Mouse (Mus musculus) thymus, postnatal 25 days (tissue): ENCODE data around the gene Pik3r1.

Experiments used
- DNase-seq: peaks from one replicate; pipeline ENCODE4 v3.0.0; 2022

The Pik3r1 gene

DNA sequence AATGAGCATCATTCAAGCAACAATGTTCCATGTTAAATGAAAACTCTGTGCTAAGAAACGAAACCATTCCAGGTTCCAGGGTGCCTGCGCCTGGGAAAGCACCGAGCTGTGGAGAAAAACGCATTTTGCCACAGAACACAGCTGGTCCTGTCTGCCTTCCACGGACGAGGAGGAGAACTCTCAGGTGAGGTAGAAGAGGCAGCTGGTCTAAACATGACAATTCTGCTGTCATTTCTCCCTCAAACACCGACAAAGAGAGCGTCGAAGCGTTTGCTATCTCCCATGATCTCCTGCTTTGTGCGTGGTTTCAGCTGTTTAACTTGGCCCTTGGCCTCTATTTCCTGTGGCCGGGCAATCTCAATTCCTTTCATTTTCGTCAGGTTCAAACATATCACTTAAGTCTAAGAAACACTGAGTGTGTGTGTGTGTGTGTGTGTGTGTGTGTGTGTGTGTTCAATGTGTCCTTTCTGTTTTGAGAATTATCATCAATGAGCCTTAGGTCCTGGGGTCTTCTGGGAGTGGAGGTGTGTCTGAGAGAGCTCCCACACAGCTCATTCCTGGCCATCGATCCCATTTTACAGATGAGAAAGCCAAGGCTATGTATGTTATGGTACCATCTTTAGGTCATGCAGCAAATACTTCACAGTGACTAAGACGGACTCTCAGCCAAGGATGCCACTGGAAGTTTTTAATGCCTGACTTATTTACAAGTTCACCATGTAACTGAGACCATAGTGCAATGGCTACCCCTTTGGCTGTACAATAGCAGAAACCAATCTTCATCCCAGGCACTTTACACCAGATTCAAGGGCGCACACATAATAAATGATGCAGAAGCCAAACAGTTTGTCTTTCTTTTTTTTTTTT lies 31.3 kb downstream of the Pik3r1 start:
- no peak for DNase-seq

- no peak for DNase-seq
Observed at GRCm38 (mm10) chr13:101735364-101736120, 32.5 kb downstream of the Pik3r1 start.

- no peak for DNase-seq
Observed at GRCm38 (mm10) chr13:101734227-101734626, 33.8 kb downstream of the Pik3r1 start.

GRCm38 (mm10) chr13:101732675-101733074 lies 35.3 kb downstream of the Pik3r1 start:
- DNase-seq = peak; percentile 31

DNA sequence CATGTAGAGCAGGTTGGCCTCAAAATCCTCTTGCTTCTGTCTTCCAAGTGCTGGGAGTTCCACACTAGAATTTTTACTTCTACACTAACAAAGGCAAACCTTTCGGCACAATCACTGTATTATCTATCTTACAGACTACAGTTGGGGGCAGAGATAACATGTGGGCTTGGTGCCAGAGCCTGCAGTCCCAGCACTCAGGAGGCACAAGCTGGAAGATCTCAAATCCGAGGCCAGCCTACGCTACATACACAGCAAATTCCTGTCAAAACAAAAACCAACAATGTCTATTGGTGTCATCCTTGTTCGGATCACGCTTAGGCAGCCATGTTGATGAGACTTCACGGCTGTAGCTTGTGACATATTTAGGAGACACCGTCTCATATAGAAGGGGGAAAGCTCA lies 36.2 kb downstream of the Pik3r1 start:
- DNase-seq = no peak

GRCm38 (mm10) chr13:101730351-101730750 lies 37.7 kb downstream of the Pik3r1 start:
- DNase-seq = no peak

GRCm38 (mm10) chr13:101729248-101730055 lies 38.6 kb downstream of the Pik3r1 start:
- no peak for DNase-seq

DNA sequence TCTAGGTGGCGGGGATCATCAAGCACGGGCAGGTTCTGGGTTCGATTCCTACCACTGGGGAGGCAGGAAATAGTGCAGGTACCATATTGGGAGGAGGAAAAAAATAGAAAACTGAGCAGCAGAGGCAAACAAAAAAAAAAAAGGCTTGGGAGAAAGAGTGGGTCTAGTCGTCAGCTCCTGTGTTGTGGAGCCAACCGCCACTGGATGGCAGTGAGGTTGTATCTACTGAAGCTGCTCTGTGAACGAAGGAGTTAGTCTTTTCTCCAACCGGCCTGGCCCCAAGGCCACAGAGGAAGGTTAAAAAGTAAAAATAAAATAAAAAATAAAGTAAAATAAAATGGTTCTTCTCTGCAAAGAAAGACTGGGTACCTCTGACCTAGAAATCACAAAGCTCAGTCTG lies 39.2 kb downstream of the Pik3r1 start:
- DNase-seq = peak; percentile 45

DNA sequence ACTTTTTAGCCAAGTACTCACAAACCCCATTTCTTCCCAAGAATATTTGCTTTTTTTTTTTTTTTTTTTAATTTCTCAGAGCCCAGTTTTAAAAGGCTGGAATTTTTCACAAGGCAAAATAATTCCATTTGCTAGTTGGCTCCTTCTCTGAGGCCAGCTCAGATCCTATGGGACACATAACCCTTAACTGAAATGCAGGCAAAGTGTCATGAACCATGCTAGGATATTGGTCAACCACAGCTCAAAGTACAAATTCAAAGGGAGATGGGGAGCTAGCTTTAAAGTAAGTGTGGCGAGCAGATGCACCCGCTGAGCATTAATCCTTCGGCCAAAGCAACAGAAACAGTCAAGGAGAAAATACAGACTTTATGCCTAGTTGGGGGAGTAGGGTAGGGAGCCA lies 39.7 kb downstream of the Pik3r1 start:
- no peak for DNase-seq

DNA sequence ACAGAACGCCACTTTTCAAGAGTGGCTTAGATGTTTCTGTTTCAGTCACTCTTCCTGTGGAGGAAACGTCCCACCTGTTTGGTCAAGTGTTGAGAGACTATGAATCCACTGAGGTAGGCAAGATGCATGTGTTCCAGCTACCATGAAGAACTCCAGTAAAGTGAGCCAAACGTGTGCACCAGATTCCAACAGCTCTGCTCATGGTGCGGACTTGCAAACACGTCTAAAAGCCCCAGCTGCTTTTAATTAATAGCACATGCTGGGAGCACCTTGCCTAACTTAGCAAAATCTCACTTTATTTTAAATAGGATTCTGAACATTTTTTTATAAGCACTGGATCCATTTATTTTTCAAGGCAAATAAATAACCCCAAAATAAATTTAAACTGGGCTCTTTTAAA lies 40.2 kb downstream of the Pik3r1 start:
- DNase-seq = no peak

- DNase-seq = no peak
Observed at GRCm38 (mm10) chr13:101726922-101727321, 41.1 kb downstream of the Pik3r1 start.

- DNase-seq = no peak
Observed at GRCm38 (mm10) chr13:101721901-101722595, 46.0 kb downstream of the Pik3r1 start.

DNA sequence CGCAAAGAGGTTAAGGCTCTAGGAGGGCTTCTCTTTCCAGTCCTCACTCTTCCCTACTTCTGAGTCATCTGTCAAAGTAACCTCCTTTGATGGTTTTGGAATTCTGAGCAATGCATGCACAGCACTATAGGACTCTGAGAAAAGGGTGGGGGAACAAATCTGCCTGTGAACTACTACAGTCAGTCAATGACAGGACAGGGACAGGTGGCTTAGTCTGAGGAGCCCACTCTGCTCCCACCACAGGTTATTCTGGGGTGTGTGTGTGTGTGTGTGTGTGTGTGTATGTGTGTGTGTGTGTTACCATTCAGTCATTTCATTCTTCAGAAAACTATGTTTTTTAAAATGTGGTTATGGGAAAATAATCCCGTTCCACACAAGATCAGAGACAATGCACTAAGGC lies 46.9 kb downstream of the Pik3r1 start:
- DNase-seq = no peak

DNA sequence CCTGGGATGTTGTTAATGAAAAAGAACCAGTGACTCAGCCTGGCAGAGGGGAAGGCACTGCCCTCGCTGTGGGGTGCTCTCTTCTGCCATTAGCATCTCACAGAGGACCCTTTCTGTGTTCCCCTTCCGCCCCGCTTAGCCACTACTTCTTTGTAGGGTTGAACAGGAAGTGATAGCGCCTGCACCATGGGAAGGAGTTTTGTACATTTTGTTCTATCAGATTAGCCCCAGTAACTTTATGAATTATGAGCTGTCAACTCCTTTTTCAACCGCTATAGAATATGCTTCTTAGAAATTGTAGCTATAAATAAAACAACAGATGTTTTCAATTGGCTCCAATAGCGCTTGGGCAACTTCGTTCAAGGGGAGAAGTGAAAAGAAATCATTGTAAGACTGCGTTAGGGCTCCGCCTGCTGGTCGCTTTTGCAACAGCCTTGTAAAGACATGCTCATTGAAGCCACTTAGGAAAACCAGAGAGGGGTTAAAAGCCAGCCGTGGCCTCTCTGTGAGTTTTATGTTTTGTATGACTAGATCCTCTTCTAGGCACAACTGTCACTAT lies 48.6 kb downstream of the Pik3r1 start:
- DNase-seq = peak; percentile 88

DNA sequence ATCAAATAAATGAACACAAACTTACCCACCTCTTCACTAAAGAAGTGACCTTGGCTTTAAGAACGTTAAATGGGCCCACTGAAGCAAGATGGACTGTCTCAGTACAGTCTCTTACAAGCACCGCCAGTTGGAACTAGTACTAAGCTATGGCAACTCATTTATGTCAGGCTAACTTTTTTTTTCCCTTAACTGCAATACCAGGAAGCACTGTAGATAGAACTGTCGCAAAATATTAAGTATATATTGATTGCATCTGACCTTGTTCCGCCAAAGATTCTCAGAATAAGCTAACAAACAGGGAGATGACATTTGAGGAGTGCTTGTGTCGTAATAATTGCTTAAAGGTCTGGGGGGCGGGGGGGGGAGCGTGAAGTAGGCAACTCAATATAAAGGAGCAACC lies 49.3 kb downstream of the Pik3r1 start:
- DNase-seq = no peak

DNA sequence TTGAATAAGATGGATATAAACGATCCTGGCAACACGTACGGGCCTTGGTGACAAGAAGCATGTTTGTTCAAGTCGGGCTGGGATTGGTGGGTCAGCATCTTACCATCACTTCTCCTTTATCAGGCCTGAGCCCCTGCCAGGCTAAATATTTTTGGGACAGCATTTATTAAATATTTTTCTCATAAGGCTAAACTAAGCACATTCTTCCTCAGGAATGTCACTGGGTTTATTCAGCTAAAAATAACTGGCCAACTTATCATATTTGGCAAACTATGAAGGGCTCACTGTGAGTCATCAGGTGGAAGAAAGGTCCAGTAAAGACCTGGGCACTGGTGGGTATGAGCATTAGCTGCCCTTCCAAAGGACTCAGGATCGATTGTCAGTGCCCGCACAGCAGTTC lies 50.2 kb downstream of the Pik3r1 start:
- DNase-seq = no peak

DNA sequence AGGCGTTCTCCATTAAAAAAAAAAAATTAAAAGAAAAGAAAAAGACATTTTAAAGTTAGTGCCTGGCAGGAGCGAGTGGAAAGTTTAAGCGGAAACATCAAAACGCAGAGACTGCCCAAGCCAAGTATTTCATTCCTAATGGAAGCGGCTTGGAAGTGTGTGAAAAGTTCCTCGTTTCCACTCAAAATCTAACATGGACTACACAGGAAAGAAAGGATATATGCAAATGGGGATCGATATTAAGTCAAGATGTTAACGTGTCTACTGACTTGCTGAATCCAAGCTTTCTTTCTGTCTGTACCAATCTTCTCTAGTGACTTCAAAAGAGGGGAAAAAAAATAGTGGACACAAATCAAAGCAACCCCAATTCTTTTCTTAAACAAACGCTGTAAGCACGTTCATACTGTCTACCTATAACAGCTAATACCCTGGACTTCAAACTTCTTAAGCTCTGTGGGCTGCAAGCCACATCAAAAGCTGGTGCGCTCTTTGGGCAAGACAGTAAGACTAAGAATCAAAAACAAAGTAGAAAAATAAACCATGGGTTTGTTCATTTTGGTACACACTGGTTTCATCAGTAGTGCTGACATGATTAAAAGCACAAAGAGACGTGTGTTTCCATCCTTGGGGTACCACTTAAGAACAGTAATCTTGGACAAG lies 54.5 kb downstream of the Pik3r1 start:
- DNase-seq = no peak

DNA sequence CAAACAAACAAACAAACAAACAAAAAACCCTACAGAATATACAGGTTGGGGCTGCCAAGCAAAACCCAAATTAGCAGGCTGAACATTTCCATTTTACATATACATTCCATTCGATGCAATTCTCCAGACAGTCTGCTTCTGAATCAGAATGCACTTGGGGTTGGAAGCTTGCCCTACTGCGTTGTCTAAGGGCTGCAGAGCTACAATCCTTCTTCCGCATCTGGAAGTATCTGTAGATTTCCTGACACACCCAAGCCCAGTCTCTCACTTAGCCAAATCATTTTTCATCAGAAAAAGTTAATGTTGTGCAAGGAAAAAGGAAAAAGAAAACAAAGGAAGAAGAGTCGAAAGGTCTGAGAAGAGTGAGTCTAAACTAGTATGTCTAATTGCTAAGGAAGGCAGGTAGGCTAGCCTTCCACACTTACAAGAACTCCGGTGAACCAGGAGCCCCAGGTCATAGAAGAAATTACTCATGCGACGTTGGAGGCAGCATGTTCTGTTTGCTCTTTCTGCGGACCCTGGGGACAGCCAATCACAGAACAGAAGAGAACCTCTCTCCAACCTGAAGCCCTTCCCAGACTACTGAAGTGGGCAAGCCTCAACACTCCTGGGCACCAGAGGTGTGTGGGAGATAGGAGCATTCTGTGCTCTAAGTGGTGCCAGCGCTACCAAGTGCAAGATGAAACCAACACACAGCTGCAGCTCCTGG lies 55.1 kb downstream of the Pik3r1 start:
- no peak for DNase-seq

DNA sequence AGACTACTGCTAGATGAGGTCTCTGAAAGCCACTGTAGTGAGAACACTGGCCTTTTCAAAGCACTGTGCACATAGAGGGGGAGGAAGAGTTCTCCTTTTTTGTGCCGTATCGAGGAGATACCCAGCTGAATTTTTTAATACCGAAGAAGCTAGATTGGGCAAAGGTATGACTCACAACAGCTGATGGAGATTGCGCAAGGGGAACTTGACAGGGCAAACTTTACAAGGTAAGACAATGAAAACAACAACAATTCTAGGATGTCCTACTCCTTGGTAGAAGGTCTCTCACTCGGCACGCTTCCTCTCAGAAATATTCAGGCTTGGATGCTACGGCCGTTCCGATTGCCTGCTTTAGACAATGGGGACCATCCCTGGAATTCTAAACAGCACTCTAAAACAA lies 55.9 kb downstream of the Pik3r1 start:
- no peak for DNase-seq

GRCm38 (mm10) chr13:101711301-101711700 lies 56.7 kb downstream of the Pik3r1 start:
- DNase-seq = no peak

DNA sequence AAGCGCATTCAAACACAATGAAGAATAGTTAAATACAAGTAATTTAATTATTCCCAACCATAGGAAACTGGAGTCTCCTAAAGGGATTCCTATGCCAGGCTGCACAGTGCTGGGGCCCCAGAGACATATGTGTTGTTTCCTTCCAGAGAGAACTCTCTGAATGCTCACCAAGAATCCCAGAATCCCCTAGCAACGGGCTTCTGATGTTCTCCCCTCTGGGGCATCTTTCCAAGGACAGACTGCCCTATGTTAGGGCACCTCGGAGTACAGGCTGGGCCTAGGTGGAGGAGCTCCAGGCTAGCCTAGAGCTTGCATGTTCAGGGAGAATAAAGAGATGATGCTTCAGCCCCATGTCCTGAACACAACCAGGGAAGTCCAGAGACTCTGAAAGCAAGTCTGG lies 58.2 kb downstream of the Pik3r1 start:
- DNase-seq = no peak
